Mouse (Mus musculus): ENCODE measurements at regions not wholly inside any gene's neighbourhood (a gene's known extent, or its start where the extent isn't known, plus 50 kb on each side); places are given as distances from the start of the nearest gene placed in this dataset.

- DNase-seq, result no peak
Observed at GRCm38 (mm10) chr9:74655956-74656355, 205.8 kb upstream of the Onecut1 start.

- no peak for DNase-seq
Observed at GRCm38 (mm10) chr9:74656392-74656791, 205.3 kb upstream of the Onecut1 start.

- no peak for DNase-seq
Observed at GRCm38 (mm10) chr9:74671356-74671952, 190.3 kb upstream of the Onecut1 start.

- no peak for DNase-seq
Observed at GRCm38 (mm10) chr9:74672261-74672660, 189.5 kb upstream of the Onecut1 start.

GRCm38 (mm10) chr9:74698229-74698628, 163.5 kb upstream of the Onecut1 start:
- no peak for DNase-seq

- DNase-seq, result no peak
Observed at GRCm38 (mm10) chr9:74705698-74706097, 156.0 kb upstream of the Onecut1 start.

- no peak for DNase-seq
Observed at GRCm38 (mm10) chr9:74707608-74708007, 154.1 kb upstream of the Onecut1 start.

- no peak for DNase-seq
Observed at GRCm38 (mm10) chr9:74711698-74712097, 150.0 kb upstream of the Onecut1 start.

- no peak for DNase-seq
Observed at GRCm38 (mm10) chr9:74732451-74732850, 129.3 kb upstream of the Onecut1 start.

GRCm38 (mm10) chr9:74741949-74742348, 119.8 kb upstream of the Onecut1 start:
- no peak for DNase-seq

- DNase-seq, result no peak
Observed at GRCm38 (mm10) chr9:74747886-74748285, 113.8 kb upstream of the Onecut1 start.

GRCm38 (mm10) chr9:74758025-74758424, 103.7 kb upstream of the Onecut1 start:
- no peak for DNase-seq

GRCm38 (mm10) chr9:74758876-74759275, 102.8 kb upstream of the Onecut1 start:
- DNase-seq, result no peak

GRCm38 (mm10) chr9:74780419-74780818, 81.3 kb upstream of the Onecut1 start:
- DNase-seq, result no peak

GRCm38 (mm10) chr9:74793394-74793793, 68.3 kb upstream of the Onecut1 start:
- DNase-seq, result no peak

- no peak for DNase-seq
Observed at GRCm38 (mm10) chr9:74795994-74796393, 65.7 kb upstream of the Onecut1 start.

GRCm38 (mm10) chr9:74797272-74797844, 64.4 kb upstream of the Onecut1 start:
- no peak for DNase-seq

- DNase-seq, result no peak
Observed at GRCm38 (mm10) chr9:74801091-74801490, 60.6 kb upstream of the Onecut1 start.

GRCm38 (mm10) chr9:74811437-74811836, 50.3 kb upstream of the Onecut1 start:
- no peak for DNase-seq
